Mouse (Mus musculus) megakaryocyte-erythroid progenitor cell, adult 5-6 weeks (primary cell): Measurements from ENCODE around the gene Car11. TPM values are rescaled to one million over a fixed set of nuclear protein-coding genes. Genes with fewer than 3 reads are reported as not detected.
A peak's percentile ranks its signal among the peaks of the same experiment; 100 is the strongest.

Source experiments
- ATAC-seq: replicated peaks from 2 replicates; pipeline ENCODE4 v1.8.0; 2016; ENCODE audit warnings: mild to moderate bottlenecking, inconsistent platforms; ENCODE audit not compliant: severe bottlenecking, poor library complexity, low FRiP score, low TSS enrichment
- total RNA-seq, 2 experiments: library from RNA; stranded (forward) in 1 of 2; stranded (reverse) in 1 of 2; fragments of 200-1000, 215-1000 nt in 1 of 2; fragments of >200 nt in 1 of 2; fragmentation: Nextera tagmentation in 1 of 2; gene quantifications; 2 replicates each; pipeline ENCODE4 v1.2.3; 2014 to 2017

The Car11 gene
- total RNA-seq, 2 experiments from 2014 or later, result not detected

DNA sequence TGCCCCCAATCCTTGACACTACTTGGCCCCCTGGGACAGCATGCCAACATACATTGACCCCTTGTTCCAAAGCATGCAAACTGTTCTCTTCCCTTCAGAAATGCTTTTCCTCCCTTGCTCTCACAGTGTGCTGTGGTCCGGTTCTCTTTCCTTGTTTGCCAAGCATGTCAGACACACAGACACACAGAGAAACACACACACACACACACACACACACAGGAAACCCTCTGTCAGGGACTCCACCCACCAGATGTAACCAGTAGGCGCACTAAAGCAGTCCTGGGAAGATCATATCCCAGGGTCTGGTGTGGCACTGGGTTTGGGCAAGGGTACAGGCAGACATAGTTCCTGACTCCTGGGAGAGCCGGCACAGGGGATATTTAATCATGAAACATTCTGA is 12.8 kb upstream of the Car11 start:
- no peak for ATAC-seq

DNA sequence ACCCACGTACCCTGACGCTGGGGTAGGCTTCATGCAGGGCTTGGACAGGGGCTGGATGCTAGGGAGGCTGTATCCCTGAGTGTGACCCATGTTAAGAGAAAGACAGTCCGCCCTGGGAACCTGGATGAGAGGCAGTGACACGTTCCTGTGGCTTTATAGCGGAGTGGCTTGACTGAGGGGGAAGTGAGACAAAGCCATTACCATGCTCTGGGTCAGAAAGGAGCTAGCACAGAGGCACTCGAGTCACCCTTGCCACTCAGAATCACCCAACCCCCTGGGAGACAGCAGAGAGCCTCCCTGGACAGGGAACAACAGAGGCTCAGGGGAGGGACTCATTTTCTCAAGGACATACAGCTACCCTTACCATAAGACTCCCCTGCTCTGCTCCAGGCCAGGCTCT is 10.5 kb upstream of the Car11 start:
- no peak for ATAC-seq

- ATAC-seq, result no peak
These were observed 9.8 kb upstream of the Car11 start for GRCm38 (mm10) chr7:45689800-45690199.

DNA sequence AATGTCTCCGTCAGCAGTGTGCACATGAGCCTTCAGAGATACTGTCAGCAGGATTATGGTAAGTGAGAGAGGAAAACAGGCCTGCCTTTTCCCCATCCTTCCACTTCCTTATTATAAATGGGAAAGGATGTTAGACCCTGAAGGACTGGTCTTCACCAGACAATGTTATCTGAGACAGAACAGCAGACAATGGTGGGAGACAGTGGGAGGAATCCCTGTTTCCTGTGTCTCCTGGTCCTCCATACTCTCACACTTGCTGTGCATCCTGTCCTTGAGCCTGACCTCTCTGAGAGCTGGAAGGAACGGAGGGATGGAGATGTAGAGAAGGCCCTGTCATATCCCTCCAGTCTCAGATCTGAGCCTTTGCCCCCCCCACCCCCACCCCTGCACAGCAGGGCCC is 7.3 kb upstream of the Car11 start:
- no peak for ATAC-seq

GRCm38 (mm10) chr7:45693921-45694591 is 5.6 kb upstream of the Car11 start, which contains the start of gene Sec1:
Sec1 (minus strand) TSS chr7:45694402.
- no peak for ATAC-seq

DNA sequence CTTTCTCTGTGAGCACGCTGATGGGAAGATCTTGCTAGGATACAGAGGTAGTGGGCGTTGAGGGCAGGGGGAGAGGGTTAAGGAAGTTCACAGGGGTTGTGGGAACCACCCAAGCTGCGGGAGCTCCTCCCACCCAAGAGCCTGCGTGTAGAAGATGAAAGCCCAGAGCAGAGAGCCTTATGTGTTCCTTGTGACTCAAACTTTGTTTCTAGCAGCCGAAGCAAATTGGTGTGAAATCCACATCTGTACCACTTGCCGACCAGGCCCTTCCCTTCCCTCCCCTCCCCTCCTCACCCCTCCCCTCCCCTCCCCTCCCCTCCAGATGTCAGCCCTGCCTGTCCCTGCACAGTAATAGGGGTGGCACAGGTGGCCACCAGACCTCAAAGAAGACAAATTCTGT is 4.5 kb upstream of the Car11 start:
- ATAC-seq, result no peak

DNA sequence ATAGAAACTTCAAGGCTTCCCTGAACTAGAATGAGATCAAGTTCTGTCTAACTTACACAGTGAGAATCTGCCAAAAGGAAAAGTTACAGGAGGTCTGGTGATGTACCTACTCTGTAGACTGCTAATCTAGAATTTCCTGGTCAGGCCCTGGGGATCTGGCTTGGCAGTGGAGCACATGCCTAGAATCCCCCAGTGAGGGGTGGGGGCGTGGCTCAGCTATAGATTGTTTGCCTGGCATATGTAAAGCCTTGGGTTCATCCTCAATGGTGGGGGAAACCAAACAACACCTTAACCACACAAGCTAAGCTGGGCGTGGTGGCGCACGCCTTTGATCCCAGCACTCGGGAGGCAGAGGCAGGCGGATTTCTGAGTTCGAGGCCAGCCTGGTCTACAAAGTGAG is 1.7 kb upstream of the Car11 start:
- ATAC-seq, result no peak

DNA sequence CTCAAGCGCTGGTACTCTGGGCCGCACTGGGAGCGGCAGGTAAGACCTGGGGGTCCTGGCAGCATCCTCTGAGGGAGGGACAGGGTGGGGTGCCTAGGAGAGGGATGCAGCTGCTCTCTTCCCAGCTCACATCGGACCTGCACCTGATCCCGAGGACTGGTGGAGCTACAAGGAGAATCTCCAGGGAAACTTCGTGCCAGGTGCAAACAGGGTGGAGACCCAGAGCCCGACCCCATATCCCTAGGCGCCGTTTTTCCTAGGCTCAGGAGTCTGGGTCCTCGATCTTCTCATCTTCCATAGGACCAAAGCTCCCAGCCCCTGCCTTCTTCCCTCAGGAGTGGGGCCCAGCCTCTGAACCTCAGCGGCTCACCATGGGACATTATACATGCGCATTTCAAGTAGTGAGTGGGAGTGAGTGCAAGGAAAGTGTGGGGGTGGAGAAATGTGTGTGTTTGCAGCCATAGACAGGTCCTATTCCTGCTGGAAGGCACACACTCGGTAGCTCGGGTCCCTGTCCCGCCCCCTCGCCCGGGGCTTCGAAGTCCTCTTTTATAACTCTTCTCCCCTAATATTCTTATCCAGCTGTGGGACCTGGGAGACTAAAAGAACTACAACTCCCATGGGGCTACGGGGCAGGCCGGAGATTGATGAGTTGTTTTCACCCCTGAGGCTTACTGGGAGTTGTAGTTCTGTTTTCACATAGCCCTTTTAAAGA is 815 bp downstream of the Car11 start:
- no peak for ATAC-seq

DNA sequence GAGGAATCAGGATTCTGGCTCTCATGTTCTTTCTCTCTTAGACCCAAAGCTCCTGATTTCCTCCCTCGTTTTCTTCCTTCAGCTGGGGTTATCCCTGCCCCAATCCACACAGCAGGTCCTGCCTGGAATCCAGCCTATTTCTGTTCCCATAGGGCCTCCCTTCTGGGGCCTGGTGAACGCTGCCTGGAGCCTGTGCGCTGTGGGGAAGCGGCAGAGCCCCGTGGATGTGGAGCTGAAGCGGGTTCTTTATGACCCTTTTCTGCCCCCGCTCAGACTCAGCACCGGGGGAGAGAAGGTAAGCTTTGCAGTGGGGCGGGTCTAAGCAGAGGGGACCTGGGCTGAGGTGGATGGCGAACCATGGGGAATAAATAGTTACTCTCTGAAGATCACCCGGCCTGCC is 1.4 kb downstream of the Car11 start:
- ATAC-seq, result no peak

- ATAC-seq, result no peak
These were observed 2.0 kb downstream of the Car11 start for GRCm38 (mm10) chr7:45701607-45702006.

DNA sequence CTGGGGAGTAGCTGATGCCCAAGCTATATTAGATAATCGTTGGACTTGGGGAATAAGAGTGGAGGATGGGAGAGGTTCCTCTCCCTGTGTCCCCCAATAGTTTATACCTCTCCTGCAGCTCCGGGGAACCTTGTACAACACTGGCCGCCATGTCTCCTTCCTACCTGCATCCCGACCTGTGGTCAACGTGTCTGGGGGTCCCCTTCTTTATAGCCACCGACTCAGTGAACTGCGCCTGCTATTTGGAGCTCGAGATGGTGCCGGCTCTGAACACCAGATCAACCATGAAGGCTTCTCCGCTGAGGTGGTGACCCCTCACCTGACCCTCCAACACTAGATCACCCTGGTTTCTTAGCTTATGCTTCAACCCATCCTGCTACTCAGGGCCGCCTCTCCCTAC is 2.7 kb downstream of the Car11 start:
- no peak for ATAC-seq

GRCm38 (mm10) chr7:45702809-45703520 is 3.3 kb downstream of the Car11 start:
- ATAC-seq, result no peak

DNA sequence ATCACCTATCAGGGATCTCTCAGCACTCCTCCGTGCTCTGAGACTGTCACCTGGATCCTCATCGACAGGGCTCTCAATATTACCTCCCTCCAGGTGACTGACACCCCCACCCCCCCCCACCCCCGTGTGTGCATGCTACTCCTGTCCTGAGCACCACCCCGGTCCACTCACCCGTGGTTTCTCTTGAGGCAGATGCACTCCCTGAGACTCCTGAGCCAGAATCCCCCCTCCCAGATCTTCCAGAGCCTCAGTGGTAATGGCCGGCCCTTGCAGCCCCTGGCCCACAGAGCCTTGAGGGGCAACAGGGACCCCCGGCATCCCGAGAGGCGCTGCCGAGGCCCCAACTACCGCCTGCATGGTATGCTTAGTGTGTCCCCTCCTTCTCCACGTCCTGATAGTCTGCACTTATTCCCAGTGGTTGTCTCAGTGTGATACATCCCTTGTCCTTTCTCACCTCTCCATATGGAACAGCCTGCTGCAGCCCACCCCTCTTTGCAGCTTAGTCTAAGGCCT is 3.9 kb downstream of the Car11 start:
- ATAC-seq, result no peak

DNA sequence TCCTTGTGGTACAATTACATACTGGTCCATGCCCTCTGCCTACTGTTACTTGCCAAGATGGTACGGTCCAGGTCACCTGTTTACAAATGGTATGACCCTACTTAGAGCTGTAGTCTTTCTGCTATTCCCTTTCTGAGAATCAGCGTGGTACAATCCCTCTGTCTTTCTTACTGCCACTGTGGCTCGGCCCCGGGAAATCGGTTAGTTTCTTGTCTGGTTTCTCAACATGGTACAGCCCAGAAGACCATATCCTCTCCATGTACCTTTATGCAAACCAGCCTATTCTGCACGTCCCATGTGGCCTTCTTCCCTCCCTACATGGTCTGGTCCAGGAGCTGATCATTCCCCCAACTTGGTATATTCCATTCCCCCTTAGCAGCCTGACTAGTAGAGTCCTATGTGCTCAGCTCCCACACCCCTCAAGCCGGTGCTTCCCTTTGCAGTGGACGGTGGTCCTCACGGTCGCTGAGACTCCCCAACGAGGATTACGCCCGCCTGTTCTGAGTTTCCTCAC is 4.5 kb downstream of the Car11 start:
- ATAC-seq, result peak; percentile 46

- peak; percentile 75 for ATAC-seq
These were observed 5.2 kb downstream of the Car11 start, which contains the start of gene Dbp for GRCm38 (mm10) chr7:45704730-45705442. Dbp (plus strand) TSS chr7:45705088.

DNA sequence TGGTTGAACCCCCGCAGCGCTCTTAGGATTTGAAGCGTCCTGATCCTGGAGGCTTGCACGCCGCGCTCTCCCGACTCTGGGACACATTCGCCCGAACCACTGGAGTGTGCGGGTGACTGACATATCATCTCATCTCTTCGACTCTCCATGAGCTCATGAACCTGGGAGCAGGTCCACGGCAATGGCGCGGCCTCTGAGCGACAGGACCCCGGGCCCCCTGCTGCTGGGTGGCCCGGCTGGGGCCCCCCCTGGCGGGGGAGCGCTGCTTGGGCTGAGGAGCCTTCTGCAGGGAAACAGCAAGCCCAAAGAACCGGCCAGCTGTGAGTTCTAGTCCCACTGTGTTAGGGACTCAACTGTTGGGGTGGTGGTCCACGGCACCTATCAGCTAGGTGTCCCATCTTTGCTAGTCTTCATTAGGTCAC is 5.8 kb downstream of the Car11 start:
- no peak for ATAC-seq

DNA sequence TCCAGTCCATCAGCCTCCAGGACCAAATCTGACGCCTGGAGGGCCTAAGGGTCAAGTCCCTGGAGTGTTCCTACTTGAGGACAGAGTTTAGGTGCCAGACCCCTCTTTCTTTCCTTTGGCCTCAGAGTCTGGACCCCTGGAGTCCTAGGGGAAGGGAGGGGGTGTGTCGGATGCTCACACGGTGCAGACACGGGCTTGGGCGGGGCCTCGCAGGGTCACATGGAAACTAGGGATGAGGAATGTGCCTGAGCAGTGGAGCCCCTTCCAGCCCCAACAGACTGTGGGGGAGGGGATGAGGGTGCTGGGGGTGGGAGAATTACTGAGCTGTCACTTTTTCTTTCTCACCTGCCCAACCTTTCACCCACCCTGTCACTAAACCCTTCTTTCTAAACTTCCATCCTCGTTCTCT is 6.2 kb downstream of the Car11 start:
- no peak for ATAC-seq

DNA sequence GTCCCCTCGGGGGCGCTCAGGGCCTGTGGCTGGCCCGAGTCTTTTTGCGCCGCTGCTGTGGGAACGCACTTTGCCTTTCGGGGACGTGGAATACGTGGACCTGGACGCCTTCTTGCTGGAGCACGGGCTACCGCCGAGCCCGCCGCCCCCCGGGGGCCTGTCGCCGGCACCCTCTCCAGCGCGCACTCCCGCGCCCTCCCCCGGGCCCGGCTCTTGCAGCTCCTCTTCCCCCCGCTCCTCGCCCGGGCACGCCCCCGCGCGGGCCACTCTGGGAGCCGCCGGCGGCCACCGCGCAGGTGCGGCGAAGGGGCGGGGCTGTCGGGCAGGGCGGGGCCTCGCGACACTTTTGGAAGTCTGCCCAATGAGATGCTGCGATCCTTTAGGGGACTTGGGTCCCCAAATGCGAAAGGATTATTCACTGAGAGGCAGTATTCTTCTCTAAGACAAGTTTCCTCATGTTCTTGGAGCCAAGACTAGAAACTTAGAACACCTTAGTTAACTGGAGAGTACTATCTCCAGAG is 7.1 kb downstream of the Car11 start:
- ATAC-seq, result no peak

- ATAC-seq, result peak; percentile 32
These were observed 7.8 kb downstream of the Car11 start for GRCm38 (mm10) chr7:45707375-45707967.
